Mouse (Mus musculus) bone marrow macrophage, adult 2 months (primary cell): Measurements from ENCODE around the gene Pard6a.

Experiments used
- CTCF ChIP-seq: IDR thresholded peaks from 2 replicates; pipeline ENCODE4 v1.5.1; 2012; ENCODE audit warnings: low read depth, mild to moderate bottlenecking, low read length, moderate library complexity
- POLR2A ChIP-seq: IDR thresholded peaks from 2 replicates; pipeline ENCODE4 v1.6.1; 2012; ENCODE audit warnings: mild to moderate bottlenecking, low read depth, low read length, borderline replicate concordance

DNA sequence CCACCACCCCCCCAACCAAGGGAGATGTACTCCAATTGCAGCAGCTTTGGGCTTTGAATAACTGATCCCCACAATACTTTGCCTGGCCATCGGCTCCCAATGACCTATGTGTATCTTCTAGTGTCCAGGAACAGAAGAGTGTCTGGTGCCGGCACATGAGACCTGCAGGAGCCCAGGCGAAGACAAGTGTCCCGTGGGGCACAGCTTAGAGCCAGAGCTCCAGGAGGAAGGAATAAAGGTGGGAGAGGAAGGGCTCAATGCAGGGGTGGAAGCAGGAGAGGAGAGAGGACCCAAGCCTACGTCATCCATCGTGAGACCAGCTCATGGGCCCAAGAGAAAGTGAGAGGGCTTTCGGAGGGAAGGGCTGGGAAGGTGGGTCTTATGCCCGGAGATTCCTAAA is 7.7 kb downstream of the Pard6a start:
- TF ChIP-seq CTCF (no peak), POLR2A (no peak)
